Mouse (Mus musculus) heart, postnatal 36 days (tissue): ENCODE results near the gene Mmp14. TPM values are rescaled to one million over a fixed set of nuclear protein-coding genes. Genes with fewer than 3 reads are reported as not detected.
A peak's percentile ranks its signal among the peaks of the same experiment; 100 is the strongest.

ENCODE experiments used
- DNase-seq, 2 experiments: peaks; one replicate each; pipeline ENCODE4 v3.0.0; 2021 to 2022
- intact Hi-C: fragments of 180-260 bp; cut with DNase I; formaldehyde crosslinking; loops from one replicate; pipeline ENCODE4 v1.15.1; 2025
- total RNA-seq, 2 experiments: library from RNA; stranded (reverse); gene quantifications; 2 replicates each; pipeline ENCODE4 v1.2.3; 2021

Mmp14 gene
- total RNA-seq, 2 experiments from 2014 or later: 12.6 to 19.1 TPM

- intact Hi-C loops: no loop called here
- peak in 1 of 2 experiments; percentile 33 for DNase-seq
Observed at GRCm38 (mm10) chr14:54432837-54433830, 1.7 kb downstream of the Mmp14 start.

DNA sequence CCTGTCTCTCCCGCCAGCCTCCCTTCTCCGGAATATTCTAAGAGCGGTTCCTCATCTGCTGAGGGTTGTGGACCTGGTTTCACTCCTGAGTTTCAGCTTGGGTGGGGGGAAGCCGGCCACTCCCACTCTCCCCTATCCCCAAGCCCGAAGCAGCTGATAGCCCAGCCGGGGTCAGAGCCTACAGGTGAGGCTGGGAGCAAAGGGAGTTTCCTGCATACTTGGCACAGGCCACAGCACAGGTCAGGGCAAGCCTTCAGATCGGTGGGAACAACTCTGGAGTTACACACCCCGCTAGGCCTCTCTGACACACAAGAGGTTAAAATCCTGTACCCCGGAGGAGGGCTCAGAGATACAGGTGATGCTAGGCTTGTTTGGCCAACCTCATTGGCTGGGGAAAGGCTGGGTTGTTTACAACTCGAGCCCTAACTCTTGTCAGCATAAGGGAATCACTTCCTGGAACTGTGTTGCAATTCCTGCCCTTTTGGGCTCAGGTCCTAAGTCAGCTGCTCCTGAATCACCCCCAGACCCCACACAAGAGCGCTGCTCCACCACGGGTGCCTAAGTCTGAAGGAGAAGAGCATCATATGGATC lies 2.6 kb downstream of the Mmp14 start:
- DNase-seq: peak in 1 of 2 experiments; percentile 21
- intact Hi-C loops: no loop called here

- DNase-seq: no peak
- intact Hi-C loops: no loop called here
Observed at GRCm38 (mm10) chr14:54435194-54435918, 3.9 kb downstream of the Mmp14 start.

DNA sequence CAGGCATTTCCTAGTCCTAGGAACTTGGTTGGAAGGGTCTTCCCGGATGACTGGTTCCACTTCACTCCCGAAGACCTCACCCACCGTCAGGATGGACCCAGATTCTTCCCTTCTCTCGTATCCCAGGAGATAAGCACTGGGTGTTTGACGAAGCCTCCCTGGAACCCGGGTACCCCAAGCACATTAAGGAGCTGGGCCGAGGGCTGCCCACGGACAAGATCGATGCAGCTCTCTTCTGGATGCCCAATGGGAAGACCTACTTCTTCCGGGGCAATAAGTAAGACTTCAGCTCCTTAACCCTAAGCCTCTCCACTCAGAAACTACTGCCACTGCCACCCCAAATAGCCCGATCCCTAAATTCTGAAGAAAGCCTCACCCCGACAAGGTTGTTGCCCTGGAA lies 7.7 kb downstream of the Mmp14 start:
- DNase-seq: no peak

DNA sequence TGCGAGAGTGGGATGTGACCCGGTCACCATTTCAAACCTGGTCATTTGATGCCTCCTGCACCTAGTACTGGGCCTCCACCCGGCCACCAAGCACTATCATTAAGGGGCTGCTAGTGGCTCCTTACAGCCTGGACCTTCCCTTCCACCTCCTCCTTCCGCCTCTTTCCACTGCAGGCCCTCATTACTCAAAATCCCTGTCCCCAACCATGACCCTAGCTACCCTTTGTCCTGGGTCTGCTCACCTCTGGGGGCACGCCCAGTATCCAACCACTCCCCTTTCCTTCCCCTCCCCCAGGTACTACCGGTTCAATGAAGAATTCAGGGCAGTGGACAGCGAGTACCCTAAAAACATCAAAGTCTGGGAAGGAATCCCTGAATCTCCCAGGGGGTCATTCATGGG lies 8.2 kb downstream of the Mmp14 start:
- intact Hi-C loops: no loop called here
- DNase-seq: no peak

More for the DNA sequence above, 7.7 kb downstream of the Mmp14 start:
- intact Hi-C loops: no loop called here

DNA sequence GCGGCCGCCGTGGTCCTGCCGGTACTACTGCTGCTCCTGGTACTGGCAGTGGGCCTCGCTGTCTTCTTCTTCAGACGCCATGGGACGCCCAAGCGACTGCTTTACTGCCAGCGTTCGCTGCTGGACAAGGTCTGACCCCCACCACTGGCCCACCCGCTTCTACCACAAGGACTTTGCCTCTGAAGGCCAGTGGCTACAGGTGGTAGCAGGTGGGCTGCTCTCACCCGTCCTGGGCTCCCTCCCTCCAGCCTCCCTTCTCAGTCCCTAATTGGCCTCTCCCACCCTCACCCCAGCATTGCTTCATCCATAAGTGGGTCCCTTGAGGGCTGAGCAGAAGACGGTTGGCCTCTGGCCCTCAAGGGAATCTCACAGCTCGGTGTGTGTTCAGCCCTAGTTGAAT lies 9.1 kb downstream of the Mmp14 start:
- DNase-seq: no peak
- intact Hi-C loops: no loop called here

- intact Hi-C loops: no loop called here
- DNase-seq: no peak
Observed at GRCm38 (mm10) chr14:54441365-54441764, 10.0 kb downstream of the Mmp14 start.

DNA sequence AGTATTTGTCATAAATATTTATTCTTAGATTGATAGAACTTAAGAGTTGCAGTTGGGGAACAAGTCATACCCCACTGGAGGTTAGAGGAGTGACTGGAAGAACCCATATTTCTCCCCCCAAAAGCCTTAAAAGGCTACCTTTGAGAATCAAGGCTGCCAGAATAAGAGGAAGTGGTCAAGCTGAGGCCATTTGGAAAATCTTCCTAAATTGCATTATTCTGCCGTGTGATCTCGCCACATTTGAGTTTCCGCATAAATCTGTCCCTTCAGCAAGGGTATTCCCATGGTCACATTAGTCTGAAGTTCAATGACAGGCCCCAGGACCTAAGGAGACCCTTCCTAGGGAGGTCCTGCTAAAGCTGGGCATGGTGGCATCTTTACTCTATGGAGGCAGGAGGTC lies 11.1 kb downstream of the Mmp14 start:
- no peak for DNase-seq
- intact Hi-C loops: no loop called here

GRCm38 (mm10) chr14:54443196-54443595 lies 11.8 kb downstream of the Mmp14 start:
- intact Hi-C loops: no loop called here
- peak; percentile 41 to 54 for DNase-seq

DNA sequence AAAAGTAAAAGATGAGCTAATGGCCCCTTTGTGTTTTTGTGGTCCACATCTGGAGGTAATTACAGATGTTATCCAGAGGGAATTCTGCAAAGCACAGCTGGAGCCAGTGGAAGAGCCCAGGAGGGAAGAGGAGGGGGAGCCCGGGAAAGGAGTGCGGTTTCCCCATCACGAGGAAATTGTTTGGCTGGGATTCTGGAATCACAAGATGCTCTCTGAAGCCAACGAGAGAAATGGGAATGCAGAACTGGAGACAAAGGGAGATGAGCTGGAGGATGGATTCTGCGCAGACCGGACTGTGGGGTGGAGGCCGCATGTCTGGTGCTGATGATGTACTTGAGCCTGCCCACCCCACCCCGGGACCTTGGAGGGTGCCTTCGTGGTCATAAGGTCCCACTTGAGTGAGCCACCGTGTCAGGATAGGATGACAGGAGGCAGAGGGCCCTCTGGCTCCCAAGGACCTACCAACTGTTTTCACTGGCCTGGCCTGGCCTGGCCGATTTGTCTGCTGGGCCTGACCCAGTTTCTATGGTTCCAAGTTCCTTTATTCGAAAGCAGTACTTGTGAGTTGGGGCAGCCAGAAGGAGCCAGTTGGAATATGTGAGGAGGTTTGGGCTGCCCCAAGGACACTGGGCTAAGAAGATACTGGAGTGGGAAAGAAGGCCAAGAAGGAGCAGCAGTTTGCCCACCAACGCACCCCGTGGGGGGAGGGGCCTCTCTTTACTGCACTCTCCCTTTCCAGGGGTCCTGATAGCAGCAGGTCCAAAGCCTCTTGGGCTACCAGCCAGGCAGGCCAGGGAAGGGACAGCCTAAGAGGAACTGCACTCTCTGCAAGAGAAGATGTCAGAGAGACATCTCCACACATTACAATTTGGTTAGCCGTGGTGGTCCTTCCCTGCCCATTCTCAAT lies 12.6 kb downstream of the Mmp14 start:
- intact Hi-C loops: no loop called here

GRCm38 (mm10) chr14:54445476-54445875 lies 14.1 kb downstream of the Mmp14 start:
- intact Hi-C loops: loop anchor here (5.0 kb wide), 1 partner anchor 33 kb away; no protein-coding TSS in a partner anchor
- DNase-seq: no peak

More for the DNA sequence above, 12.6 kb downstream of the Mmp14 start:
- DNase-seq: peak; percentile 62 to 74

DNA sequence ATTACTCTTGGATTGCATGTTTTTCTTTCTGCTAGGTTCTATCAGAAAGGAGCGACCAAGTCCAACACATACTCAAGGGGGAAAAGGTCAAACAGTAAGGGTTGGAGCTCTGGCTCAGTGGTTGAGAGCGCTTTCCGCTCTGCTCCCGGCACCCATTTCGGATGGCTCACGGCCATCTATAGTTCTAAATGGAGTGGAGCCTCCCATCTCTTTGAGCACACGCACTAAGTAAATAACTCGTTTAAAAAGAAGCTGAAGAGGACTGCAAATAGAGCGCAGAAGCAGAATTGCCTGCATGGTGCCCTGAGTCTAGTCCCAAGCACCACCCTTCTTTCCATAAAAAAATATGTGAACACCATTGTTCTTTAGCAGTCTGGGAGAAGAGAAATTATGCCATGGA lies 22.2 kb downstream of the Mmp14 start:
- DNase-seq: no peak
- intact Hi-C loops: no loop called here

GRCm38 (mm10) chr14:54454669-54455528 lies 23.5 kb downstream of the Mmp14 start:
- intact Hi-C loops: no loop called here
- no peak for DNase-seq

GRCm38 (mm10) chr14:54457907-54458569 lies 26.6 kb downstream of the Mmp14 start:
- DNase-seq: no peak
- intact Hi-C loops: no loop called here

DNA sequence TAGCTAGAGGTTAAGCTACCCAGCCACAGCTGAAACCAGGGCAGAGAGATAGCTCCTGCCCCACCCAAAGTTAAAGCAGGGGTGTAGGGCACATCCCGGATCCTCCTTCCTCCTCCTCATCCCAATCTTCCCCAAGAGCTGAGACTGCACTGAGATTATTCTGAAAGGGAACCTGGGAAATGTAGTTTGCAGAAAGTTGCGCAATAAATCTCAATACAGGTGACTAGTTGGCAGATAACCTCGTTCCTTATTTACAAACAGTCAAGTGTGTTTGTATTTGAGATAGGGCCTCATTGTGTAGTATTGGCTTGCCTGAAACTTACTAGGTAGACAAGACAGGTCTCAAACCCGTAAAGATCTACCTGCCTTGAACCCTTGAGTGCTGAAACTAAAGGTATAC lies 30.7 kb downstream of the Mmp14 start:
- intact Hi-C loops: loop anchor here (5.0 kb wide), 1 partner anchor 100 kb away; the partner anchor contains the start of gene Oxa1l
- no peak for DNase-seq

GRCm38 (mm10) chr14:54463108-54463958 lies 31.9 kb downstream of the Mmp14 start:
- intact Hi-C loops: loop anchor here (5.0 kb wide), 1 partner anchor 101 kb away; the partner anchor contains the start of gene Oxa1l
- no peak for DNase-seq

GRCm38 (mm10) chr14:54463959-54464292 lies 32.5 kb downstream of the Mmp14 start, which contains the start of gene Lrp10:
Gene Lrp10, plus strand, starts transcription at chr14:54464137.
- intact Hi-C loops: loop anchor here (2.0 to 5.0 kb wide), 2 partner anchors 53 to 102 kb away; partner anchors contain the start of genes Oxa1l and Prmt5
- DNase-seq: peak; percentile 90 to 92
